Mouse (Mus musculus) ZHBTc4 (cell line): ENCODE results near the gene Gm20388.

ENCODE experiments used
- DNase-seq: peaks from one replicate; pipeline ENCODE4 v3.0.0-alpha.2; 2011; ENCODE audit warnings: low read depth, low spot score

Gm20388 gene

DNA sequence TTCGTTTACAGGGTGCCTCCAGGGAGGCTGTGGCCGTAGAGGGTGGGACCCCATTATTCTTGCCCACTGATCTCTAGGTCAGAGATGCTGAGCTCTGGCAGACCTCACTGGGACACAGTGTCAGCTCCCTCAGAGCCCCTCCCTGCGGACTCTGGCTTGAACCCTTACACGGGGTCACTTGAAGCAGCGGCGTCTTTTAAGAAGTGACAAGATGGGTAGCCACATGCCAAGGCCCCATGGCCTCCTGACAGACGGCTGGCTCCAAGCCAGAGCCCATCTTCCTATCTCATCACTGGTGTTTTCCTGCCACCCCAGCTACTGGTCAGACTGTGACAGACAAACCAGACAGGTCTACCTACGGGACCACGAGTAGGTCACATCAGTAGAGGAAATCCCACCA is 2288.6 kb downstream of the Gm20388 start:
- DNase-seq: no peak

GRCm38 (mm10) chr8:122199841-122200240 is 2289.2 kb downstream of the Gm20388 start:
- no peak for DNase-seq

DNA sequence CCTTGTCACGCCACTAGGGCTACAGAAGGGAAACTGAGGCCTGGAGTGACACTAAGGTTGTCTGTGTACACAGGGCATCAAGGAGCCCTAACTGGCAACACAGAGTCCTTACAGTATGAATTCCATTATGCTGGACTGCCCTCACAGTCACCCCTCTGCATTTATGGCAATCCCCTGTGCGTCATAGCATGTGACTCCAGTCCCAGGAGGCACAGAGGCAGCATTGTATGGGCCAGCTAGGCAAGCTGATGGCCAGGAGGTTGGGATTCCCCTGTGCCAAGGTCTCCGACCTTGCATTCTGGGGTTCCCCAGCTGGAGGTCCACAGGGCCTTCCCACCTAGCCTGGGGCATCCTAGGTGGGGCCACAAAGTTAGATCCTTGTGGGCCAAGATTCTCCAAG is 2300.9 kb downstream of the Gm20388 start:
- no peak for DNase-seq

DNA sequence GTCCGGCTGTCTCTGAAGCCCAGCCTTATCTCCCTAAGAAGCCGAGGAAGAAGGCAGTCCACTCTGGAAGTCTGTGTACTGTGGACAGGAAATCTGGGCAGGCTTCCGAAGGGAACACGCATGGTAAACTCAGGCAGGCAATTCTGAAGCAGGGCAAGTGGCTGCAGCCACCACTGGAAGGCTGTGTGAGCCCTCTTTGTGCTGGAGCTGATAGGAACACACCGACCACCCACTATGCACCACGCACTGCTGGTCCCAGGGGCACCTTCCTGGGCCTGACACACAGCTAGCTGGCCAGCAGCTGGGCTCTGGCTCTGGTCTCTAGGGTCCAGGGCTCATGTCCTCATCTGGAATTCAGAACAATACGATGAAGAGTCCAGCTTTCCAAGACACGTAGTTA is 2305.0 kb downstream of the Gm20388 start:
- no peak for DNase-seq

GRCm38 (mm10) chr8:122216433-122216832 is 2305.8 kb downstream of the Gm20388 start:
- DNase-seq: peak; percentile 48

- DNase-seq: no peak
Observed at GRCm38 (mm10) chr8:122217456-122218177, 2307.0 kb downstream of the Gm20388 start.

DNA sequence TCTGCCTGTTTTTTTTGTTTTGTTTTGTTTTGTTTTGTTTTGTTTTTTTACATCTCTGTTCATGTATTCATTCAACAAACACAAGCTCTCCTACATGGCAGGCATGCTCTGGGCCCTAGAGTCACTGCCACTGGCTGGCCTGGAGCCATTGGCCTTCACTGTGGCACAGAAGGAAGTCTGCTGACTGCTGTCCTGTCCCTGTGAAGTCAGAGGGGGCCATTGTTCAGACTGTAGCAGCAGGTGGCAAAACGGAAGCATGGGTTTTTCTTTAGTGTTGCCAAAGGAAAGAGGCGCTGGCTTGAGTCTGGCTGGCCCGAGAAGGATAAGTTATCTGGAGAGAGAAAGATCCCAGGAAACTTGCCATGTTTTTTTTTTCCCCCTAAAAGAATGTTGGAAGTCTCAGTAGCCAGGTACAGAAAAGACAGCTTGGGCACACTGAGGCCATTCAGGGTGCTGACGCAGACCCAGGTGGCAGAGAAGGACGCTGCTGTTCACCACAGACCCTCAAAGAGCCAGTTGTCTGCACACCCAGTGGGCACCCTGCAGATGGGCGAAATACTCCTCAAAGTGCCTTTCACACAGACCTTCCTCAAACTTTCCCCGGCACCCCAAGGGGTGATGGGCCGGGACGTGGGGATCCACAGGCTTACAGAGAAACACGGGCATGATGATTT is 2313.5 kb downstream of the Gm20388 start:
- DNase-seq: no peak

GRCm38 (mm10) chr8:122224650-122225022 is 2314.0 kb downstream of the Gm20388 start:
- DNase-seq: no peak

- DNase-seq: no peak
Observed at GRCm38 (mm10) chr8:122225446-122225845, 2314.8 kb downstream of the Gm20388 start.

DNA sequence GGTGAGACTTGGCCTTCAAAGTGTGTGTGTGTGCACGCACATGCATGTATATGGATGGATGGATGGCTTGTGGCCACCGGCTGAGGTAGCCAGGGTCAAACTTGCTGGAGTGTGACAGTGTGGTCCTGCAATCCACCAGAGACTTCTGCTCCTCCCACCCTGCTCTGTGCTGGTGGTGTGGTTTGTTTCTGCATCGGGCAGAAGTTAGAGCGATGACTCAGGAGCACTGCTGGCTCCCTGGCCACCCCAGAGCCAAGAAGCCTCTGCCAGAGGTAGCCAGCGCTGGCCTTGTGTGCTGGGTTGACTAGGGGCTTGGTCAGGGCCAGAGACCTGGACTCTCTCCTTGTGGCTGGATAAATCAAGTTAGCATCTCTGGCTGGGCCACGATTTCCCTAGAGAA is 2316.7 kb downstream of the Gm20388 start:
- DNase-seq: no peak

GRCm38 (mm10) chr8:122228792-122229575 is 2318.3 kb downstream of the Gm20388 start:
- DNase-seq: peak; percentile 92

DNA sequence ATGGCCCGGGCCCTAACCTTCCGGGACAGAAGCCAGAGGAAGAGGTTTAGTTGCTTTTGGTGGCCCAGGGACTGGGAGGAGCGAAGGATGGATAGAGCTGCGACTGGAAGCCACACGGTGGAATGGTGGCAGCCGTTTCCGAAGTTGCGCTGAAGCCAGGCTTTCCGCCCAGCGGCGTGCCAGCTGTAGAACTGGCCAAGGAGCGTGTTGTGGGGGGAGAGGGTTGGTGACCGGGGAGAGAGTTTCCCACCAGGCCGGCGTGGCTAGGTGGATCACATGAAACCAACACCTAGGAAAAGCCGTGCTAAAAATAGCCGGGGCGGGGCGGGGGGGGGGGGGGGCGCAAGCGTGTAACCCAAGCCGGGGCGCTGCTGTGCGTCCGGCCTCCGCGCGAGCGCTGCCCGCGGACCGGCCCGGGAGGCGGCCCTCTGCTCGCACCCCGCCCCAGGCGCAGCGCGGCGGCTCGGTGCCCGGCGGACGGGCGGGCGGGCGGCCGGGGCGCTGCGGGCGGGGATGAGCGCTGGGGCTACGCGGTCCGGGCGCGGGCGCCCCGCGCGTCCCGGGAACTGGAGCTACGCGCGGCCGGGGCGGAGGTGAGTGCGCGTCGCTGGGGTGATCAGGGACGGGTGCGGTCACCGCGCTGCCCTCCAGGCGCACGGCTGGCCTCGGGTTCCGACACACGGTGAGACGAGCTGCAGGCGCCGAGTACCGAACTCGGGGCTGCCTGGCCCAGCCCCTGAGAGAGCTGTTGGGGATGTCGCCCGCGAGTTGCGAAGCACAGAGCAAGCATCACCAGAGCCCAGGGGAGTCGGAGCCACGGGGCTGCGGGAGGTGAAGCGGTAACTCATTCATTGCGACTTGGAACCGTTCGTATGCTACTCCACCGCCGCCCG is 2319.4 kb downstream of the Gm20388 start:
- peak; percentile 27 for DNase-seq

DNA sequence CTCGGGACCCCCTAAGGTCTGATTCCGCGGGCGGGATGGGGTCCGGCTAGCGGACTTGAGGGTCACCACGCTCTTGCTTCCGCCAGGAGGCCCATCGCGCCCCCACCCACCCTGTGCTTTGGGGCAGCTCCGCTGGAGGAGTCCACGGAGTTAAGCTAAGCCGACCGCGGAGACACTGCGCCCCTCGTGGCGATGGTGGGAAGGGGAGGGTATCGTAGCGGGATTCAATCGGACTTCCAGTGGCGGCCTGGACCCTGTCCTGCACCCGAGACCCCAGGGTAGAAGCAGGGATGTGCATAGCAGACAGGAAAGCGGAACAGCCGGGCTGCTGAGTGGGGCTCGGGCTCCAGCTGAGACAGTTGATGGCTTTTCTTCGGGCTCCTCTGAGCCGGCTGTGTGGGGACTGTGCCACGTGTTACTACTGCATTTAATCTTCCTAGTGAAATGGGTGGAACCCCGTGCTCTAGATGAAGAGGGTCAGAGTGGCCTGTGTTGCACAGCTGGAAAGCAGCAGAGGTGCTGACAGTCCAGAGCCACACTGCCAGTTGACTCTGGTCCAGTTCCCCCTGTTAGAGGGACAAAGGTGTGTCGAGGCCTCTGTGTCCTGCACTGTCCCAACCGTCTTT is 2320.2 kb downstream of the Gm20388 start:
- DNase-seq: peak; percentile 84

- DNase-seq: peak; percentile 14
Observed at GRCm38 (mm10) chr8:122234055-122234454, 2323.4 kb downstream of the Gm20388 start.

- DNase-seq: no peak
Observed at GRCm38 (mm10) chr8:122236521-122236920, 2325.9 kb downstream of the Gm20388 start.

DNA sequence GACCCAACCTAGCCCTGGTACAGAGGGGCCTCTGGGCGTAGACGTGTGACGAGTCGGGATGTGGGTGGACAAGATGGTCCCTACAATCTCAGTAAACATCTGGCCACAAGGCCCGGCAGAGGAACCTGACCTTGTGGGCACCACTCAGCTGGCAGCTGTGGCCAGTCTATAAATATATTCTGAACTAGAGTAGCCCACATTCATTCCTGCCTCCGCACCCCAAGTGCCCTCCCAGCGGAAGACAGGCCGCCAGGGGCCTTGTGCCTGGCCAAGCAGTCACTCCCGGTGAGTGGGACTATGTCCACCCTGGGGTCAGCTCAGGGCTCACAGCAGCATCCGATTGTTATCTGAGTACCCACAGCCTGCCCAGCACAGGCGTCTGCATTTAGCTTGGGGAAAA is 2327.6 kb downstream of the Gm20388 start:
- DNase-seq: no peak

DNA sequence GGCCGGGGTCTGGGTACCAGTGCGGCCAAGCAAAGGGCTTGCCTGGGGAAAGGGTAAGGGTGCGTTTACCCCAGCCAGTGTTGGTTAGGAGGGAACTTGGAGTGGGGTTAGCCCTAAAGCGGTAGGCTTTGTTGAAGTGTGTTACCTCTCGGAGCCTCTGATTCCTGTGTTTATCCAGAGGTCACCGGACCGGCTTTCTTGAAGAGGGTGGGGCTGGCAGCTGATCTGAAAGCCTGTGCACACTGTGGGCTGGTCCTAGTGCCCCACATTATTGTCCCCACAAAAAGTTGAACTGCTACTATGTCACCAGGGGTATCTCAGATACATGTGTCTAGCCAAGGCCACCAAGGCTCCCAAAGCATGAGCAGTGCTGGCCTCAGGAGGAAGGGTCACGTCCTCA is 2328.1 kb downstream of the Gm20388 start:
- DNase-seq: no peak

DNA sequence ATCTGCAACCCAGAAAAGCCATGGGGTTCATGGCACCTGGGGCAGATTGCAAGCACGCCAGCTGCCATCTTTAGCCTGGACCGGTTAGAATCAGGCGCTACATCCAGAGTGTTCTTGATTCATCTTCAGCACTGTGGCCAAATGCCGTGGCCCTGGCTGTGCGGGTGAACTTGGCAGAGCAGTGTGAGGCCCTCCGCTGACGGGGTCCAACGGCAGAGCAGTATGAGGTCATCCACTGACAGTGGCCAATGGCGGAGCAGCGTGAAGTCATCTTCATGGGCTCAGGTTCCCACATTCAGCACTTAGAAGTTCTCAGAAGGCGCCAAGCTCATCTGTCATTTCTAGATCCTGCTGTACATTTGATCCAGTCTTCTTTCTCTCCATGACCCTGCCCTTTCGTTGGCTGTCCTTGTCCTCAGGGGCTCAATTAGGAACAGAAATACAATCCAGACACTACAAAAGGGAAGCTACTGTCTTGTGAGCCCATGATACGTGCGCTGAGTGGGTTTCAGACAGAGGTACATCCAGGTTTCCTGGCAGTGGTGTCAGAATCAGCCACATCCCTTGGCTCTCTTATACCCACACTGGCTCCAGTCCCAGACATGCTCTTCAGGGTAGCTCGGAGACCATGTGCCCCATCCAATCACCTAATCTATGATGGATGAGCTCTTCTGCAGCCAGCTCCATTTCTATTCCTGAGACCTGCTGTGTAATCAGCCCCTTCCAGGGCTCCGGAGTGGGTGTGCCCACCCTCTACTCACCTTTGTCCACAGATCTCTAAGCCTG is 2329.8 kb downstream of the Gm20388 start:
- DNase-seq: no peak

- no peak for DNase-seq
Observed at GRCm38 (mm10) chr8:122243310-122243709, 2332.7 kb downstream of the Gm20388 start.

GRCm38 (mm10) chr8:122245161-122245560 is 2334.5 kb downstream of the Gm20388 start:
- no peak for DNase-seq
